Mouse (Mus musculus): ENCODE measurements around the gene Tmem98.

The Tmem98 gene

DNA sequence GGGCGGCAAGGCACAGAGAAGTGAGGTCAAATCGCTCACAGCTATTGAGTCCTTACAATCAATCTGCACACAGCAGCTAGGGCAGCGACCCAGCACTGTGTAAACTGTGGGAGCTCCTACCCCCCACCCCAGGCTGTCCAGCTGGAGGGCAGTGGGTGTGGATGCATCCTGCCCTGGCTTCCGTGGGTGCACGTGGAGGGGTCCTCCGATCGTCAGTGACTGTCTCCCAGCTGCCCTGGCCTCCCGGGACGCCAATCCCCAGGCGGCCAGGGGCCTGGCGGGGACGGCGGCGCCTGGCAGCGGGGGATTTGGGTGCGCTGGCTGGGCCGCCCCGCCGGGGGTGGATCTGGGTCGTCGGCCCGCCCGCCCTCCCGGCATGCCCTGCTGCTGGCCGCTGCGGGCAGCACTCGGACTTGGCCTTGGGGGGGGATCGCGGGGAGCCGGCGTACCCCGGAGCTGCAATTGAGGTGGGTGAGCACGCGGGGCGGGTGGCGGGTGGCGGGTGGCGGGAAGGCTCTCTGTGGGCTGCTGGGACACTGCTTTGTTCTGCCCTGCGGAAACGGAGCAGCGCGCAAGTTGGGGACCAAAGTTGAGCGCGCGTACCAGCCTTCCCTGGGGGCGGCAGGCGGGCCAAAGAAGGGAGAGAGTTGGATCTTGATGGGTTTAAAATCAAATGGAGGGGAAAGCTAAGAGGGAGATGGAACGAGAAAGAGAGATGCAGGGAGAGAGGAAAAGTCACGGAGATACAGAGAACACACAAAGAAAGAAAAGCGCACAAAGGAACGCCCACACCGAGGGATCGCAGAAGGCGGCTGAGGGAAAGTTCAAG, at the start of gene Tmem98:
Tmem98 (plus strand) TSS at position 183 of the 829 bp plus-strand sequence.
- in situ Hi-C loops (cut with MboI, MseI): no loop called here

DNA sequence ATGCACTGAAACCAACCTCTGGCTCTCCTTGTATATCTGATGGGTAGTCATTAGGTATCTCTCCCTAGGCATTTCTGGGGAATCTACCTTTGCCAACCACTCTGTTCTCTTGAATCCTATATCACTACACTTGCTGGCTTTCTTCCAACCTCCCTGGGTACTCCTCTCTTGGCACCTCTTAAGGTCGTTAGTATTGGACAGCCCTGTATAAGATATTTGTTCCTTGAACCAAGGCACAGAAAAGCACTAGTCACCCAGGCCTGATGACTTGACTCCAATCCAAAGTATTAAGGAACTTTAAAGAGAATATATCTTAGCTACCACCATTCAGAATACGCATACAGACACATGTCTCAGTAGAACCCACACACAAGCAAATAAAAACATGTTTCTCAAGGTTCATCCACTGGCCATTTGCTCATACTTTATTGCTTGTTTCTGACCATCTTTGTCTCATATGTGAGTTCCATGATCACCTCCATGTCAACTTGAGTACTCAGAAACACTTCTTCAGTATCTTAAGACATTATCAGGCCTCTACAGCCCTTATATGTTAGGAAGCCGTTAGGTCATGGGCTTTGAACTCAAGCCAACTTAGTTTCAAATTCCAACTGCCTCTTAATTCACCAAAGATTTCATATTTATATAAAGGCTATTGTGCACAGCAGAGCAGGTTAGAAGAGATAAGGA, 48.5 kb upstream of the Tmem98 start:
- in situ Hi-C loops (cut with MboI, MseI): no loop called here

DNA sequence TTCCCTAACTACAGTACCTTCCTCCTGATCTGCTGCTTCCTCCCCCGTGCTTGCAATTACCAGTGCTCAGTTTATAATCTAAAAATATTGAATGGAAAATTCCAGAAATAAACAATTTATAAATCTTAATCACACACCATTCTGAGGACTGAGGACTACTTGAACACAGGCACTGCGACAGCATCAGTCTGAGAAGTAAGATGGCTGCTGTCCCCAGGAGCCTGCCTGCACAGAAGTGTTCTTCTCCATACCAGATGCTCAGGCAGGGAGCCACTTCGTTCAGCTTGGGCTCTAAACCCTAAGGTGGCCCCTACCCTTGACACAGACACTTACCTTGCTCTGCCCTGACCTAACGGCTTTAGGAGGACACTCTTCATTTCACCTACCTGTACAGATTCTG, 47.9 kb upstream of the Tmem98 start:
- in situ Hi-C loops (cut with MboI, MseI): no loop called here

DNA sequence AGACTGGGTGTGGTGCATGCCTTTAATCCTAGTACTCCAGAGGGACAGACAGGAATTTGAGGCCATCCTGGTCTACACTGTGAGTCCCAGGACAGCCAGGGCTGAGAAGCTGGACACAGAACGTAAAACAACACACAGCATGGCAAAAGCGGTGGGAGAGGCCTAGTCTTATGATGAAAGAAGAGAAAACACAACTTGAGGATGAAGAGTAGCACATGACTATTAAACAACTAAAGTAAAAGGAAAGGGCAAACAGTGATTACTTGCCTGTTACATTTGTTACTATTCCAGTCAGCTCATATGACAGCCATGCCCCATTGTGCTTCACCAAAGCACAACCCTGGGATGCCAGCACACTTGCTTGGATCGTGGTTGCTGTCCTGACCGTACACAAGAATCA, 43.9 kb upstream of the Tmem98 start:
- in situ Hi-C loops (cut with MboI, MseI): no loop called here

DNA sequence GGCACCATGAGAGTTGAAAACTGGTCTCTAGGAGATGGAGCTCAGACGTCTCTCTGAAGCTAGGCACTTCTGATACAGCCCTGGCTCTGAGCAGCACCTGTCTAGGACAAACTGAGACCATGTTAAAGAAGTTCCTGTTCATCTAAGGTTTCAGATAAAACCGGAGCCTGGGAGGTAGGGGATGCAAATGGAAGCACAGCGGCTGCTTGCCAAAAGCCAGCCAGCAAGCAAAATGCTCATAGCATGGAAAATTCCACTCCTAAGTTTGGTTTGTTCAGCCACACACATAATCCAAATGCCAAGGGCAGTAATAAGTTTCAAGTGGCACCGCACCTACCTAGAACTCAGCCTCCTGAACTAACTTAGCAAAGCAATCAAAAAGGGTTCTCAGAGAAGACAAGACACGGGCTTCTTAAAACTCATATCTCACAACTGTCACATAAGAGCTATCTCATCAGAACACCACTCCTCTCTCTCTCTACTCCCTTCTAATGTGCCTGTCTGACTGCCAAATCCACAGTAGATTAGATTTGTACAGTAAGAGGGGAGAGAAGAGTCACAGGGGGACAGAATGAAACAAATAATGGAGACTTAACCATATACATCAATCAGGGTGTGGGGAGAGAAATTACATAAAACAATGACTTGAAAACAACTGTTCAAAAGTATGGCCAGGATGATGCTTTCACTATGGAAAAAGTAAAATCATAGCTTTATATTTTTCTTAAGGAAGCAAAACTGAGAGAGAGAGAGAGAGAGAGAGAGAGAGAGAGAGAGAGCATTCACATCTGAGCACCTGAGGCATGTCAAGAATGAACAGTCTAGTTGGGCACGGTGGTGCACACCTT, 43.3 kb upstream of the Tmem98 start:
- in situ Hi-C loops (cut with MboI, MseI): no loop called here

DNA sequence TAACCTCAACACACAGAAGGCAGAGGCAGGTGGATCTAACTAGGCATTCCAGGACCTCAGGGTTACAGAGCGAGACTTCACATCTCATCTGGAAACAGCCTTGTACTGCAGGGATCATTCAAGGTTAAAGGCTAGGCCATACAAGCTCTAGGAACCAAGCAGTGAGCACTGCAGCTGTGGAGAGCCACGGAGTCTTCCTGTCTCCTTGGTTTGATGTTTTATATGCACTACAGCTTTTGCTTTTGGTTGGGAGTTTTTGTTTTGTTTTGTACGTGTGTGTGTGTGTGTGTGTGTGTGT, 42.7 kb upstream of the Tmem98 start:
- in situ Hi-C loops (cut with MboI, MseI): no loop called here

DNA sequence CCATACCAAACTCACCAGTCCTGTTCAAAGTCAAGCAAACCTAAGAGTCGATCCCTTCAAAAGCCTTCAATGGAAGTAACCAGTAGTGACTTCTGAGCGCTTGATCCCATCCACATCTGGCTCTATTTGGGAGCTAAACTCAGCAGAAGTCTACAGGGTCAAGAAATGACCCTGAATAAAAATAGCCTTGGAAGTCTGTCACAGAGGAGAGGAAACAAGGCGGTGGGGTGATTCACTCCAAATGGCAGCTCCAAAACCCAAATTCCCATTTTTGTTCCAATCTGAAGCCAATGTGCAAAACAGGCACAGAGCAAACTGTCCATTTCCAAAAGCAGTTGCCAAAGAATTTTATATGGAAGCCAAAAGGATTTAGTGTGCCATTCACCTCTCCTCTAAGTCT, 38.8 kb upstream of the Tmem98 start:
- in situ Hi-C loops (cut with MboI, MseI): no loop called here

DNA sequence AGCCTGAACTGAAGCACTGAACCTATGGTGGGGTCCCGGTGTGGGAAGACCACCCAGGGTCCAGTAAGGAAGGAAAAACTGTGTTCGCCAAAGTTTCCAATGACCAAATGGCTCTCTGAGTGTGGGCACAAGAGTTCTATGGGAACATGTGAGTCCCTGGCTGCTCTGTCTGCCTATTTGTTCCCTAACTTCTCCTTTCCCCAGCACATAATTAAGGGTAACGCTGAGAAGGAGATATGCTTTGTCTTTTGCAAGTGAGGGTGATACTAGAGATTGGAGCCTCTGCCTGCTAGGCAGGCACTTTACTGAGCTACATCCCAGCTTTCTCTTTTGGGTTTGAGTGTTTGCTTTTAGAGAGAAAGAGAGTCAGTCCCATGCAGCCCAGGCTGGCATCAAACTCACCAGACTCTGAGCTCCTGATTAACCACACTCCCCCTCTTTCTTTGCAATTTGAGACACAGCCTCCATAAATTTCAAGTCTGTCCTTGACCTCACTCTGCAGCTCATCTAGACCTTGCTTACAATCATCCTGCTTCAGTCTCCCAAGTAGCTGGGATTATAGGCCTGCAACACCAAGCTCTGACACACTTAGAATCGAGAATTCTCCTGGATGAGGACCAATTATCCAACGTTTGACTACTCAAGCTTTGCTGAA, 38.3 kb upstream of the Tmem98 start:
- in situ Hi-C loops (cut with MboI, MseI): no loop called here

DNA sequence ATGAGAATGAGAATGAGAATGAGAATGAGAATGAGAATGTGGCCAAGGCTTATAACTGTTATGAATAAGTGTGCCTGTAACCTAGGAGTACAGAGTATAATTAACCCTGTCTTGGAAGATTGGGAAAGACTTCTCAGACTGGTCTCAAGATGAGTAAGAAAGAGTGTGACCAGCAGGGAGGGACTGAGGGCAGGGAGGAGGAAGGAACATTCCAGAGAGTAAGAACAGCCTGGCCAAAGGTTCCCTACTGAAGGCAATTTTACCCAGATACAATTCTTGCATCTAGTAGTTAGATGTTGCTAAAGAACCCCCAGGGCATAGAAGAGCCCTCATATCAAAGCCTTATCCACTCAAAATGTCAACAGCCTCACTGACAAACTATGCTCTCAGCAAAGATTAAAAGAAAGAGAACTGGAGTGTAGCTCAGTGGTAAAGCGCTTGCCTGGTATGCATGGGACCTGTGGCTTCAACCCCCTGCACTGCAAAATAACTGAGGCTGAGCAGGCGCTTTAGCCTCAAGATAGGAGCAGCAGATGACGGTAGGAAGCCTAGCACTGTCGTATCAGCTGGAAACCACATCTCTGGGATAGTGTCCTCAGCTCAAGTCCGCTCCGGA, 37.3 kb upstream of the Tmem98 start:
- in situ Hi-C loops (cut with MboI, MseI): no loop called here

DNA sequence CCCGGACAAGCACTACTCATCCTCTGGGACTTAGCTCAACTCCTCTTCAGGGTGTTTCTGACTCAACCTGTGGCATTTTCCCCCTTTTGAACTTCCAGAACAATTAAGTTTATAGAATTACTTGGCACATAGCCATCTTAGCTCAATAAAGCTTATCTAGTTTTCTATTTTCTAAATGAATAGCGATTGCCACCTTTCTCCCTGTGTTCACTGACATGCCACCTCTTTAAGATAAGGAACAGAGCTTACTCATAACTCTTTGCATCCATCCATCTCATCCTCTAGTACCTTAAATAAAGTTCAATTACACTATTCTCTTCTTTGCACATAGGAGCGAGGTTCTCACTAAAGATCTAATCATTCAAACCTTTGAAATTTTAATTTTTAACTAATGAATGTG, 34.4 kb upstream of the Tmem98 start:
- in situ Hi-C loops (cut with MboI, MseI): no loop called here

DNA sequence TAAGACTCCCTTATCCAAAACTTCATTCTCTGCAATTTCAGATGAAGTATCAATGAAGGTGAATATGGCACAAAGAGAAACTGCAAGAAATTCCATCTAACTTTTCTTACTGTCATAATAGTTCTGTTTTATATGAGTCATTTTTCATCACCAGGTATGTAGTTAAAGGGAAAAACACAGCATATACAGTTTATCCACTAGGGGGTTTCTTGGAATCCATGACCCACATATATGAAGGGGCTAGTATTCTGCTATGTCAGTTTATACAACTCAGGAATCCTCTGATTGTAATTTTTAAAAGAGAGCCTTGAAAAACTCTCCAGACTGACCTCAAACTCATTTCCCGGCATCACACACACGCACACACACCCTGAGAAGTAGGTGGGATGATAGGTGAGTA, 32.3 kb upstream of the Tmem98 start:
- in situ Hi-C loops (cut with MboI, MseI): no loop called here

DNA sequence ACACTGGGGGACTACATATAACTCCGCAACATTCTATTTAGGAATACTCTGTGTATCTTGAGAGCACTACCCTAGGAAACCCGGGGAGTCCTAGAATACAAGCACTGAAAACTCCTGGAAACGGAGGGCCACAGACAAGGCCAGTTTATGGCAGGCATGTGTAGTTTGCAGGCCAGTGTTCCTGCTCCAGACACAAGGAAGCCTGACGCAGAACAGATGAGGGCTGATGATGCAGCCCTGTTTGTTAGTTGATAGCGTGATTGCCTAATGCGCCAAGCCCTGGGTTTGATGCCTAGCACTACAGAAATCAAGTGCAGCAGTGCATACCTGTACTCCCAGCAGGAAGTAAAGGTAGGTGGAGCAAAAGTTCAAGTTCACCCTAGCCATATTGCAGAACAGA, 31.8 kb upstream of the Tmem98 start:
- in situ Hi-C loops (cut with MboI, MseI): no loop called here

DNA sequence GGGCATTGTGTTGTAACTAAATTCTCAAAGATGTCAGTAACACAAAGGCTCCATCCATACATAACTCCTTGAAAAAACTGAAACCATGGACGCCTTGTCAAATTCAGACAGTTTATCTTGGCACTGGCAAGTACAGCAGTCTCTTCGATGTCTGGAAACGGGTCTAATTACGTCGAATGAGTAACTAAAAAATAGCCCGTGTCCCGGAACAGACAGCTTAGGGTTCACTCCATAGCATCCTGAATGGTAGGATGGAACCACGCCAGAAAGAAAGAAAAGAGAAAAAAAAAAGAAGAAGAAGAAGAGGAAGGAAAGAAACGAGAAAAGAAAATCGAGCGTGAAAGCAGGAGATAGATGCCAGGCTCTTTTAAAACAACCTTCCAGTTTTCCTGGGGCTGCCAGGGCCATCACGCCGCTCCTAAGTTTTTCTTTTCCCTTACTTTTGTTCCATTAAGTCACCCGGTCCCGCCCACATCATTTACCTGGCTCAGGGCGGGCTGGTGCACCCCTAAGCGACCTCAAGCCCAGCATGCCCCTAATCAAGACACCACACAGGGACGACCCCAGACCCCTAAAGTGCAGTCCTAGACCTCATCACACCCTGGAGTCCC, 31.0 kb upstream of the Tmem98 start:
- in situ Hi-C loops (cut with MboI, MseI): no loop called here

DNA sequence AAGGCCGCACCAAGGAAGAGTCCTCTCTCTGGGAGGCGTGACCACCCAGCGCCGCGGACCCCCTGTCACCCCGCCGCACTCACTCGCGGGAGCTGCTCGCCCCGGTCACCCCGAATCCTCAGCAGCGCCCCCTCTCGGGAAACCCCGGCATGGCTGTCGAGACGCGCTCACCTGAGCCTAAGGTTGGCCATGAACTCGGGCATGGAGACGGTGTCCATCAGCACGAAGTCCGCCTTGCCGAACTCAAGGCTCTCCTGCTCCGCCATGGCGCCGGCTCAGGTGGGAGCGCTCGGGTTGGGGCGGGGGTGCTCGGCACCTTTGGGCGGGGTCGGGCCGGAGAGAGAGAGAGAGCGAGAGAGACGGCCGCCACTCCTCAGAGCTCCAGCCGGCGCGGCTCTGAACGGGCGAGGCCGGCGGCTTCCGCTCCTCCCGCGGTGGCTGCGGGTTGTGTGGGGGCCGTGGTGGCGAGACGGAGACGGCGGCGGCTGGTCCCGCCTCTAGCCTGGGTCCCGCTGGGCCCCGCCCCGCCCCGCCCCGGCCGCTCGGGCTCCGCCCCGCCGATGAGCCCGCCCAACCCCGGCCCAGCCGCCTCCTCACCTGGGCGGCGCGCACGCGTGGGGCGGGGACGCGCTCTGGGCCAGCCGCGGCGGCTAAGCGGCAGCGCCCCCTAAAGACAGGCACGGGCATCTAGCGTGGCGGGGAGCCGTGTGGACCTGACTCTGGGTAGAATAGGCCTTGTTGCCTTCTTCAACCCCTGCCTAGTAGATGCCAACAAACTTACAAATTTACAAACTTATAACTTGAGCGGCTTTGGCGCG, 30.2 kb upstream of the Tmem98 start, which contains the start of gene Myo1d:
Myo1d (minus strand) TSS at position 499 of the 818 bp plus-strand sequence.
- in situ Hi-C loops (cut with MboI, MseI): loop anchor here (10.0 kb wide), 1 partner anchor 275 kb away; no protein-coding TSS in a partner anchor

DNA sequence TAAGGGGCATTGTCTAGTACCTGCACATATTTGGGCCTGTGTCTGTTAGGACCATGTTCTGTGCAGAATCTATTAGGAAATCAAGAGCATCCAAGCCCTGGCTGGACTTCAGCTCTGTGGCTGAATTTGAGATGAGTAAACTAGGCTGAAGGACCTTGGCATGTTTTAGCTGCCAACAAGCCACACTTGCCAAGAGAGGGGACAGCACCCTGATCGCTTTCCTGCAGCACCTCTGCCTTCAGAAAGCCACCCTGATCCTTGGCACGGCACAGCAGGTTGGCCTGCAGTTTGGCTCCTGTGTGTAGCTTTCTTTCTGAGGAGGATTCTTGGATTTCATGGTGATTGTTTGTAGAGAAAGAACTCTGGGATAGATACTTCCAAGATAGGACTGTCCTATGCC, 28.4 kb upstream of the Tmem98 start:
- in situ Hi-C loops (cut with MboI, MseI): loop anchor here (10.0 kb wide), 1 partner anchor 277 kb away; no protein-coding TSS in a partner anchor

DNA sequence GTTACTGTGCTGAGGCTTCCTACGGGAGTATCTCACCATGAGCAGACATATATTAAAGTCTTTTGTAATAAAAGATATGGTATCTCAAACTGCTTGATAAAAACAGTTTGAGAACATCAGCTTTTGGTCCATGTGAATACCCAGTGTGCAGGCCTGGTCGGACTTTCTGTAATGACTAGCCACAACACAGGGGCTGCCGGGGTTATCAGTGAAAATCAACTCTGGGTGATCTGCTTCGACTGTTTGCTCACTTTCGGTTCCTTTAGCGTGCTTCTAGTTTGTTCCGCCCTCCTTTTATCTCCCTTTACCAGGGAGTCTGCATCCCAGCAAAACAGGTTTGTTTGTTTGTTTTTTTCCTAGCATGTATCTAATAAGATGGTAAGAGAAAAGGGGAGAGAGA, 26.5 kb upstream of the Tmem98 start:
- in situ Hi-C loops (cut with MboI, MseI): loop anchor here (10.0 kb wide), 1 partner anchor 279 kb away; no protein-coding TSS in a partner anchor

DNA sequence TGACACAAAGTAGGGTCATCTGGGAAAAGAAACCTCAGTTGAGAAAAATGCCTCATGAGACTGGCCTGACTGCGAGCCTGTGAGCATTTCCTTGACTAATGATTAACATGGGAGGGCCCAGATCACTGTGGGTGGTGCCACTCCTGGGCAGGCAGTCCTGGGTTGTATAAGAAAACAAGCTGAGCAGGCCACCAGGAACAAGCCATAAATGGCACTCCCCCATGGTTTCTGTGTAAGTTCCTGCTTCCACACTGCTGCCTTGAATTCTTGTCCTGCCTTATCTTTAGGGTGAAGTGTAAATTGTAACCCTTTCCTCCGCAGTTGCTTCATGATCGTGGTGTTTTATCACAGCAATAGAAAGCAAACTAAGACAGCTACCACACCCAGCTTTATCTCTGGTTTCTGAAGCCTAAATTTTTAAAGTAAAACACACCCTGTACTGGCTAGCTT, 25.7 kb upstream of the Tmem98 start:
- in situ Hi-C loops (cut with MboI, MseI): loop anchor here (10.0 kb wide), 1 partner anchor 280 kb away; no protein-coding TSS in a partner anchor

DNA sequence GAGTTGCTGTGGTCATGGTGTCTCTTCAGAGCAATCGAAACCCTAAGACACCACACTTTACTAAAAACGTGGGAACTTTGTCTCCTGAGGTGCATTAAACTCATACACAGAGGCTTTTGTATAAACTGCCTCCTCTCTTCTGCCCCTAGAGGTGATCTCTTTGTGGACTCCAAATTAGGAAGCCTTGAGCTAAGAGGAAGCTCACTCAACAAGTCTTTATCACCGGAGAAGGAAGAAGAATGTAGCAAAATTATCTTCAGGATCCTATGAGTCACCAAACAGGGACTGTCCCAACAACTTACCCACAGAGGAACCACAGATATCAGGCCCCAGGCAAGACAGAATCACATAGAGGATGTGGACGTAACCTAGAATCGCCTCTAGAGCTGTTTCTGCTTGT, 24.3 kb upstream of the Tmem98 start:
- in situ Hi-C loops (cut with MboI, MseI): loop anchor here (10.0 kb wide), 1 partner anchor 281 kb away; no protein-coding TSS in a partner anchor

DNA sequence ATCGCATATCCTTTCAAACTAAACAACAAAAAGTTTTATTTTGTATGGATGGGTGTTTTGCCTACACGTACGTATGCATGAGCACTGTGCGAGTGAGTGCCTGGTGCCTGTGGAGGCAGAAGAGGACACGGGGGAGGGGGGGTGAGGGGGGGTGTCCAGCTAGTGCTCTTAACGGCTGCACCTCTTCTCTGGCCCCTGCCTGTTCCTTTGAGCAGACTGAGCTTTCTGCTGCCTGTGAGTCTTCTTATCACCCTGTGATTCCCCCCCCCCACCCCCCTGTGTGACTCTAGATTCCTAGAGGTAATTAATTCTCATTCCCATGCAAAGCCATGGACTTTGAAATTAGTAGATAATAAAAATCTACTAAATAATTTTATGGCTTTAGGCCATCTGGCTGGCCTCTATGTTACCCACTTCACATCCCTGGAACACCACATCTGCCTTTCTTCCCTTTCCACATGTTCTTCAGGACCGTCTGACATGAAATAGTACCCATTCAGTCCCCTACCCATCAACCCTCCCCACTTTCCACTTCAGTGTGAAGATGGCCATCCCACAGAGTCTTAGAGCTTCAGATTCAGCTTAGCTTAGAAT, 20.2 kb upstream of the Tmem98 start:
- in situ Hi-C loops (cut with MboI, MseI): loop anchor here (10.0 kb wide), 1 partner anchor 285 kb away; no protein-coding TSS in a partner anchor
